Mouse (Mus musculus) midbrain, embryonic 13.5 days (tissue): ENCODE results near the gene Fam186b. TPM values are rescaled to one million over a fixed set of nuclear protein-coding genes. Genes with fewer than 3 reads are reported as not detected.
"Not testable (repeated sequence)": the region's sequence is repeated elsewhere in the genome, so short reads cannot be mapped to it uniquely, and the experiment has no call there.

Source experiments
- ATAC-seq: fragments of 200-750 bp; cut with Nextera tagmentation; 2 replicates; pipeline ENCODE4 v1.8.0; 2017; ENCODE audit warnings: mild to moderate bottlenecking, moderate TSS enrichment, moderate library complexity
- H3K27ac ChIP-seq: fragments of 300-500 bp; sonication (generic); 2 replicates; pipeline ENCODE4 v1.5.1; 2015; ENCODE audit warnings: inconsistent platforms, mild to moderate bottlenecking, moderate library complexity
- H3K27me3 ChIP-seq: fragments of 300-500 bp; sonication (generic); 2 replicates; pipeline ENCODE4 v1.6.1; 2015; ENCODE audit warnings: mild to moderate bottlenecking, inconsistent platforms
- H3K36me3 ChIP-seq: fragments of 300-500 bp; sonication (generic); 2 replicates; pipeline ENCODE4 v1.6.1; 2015; ENCODE audit warnings: mild to moderate bottlenecking, inconsistent platforms
- H3K4me1 ChIP-seq: fragments of 300-500 bp; sonication (generic); replicated peaks from 2 replicates; pipeline ENCODE4 v1.6.1; 2015; ENCODE audit warnings: inconsistent platforms
- H3K4me2 ChIP-seq: fragments of 300-500 bp; sonication (generic); replicated peaks from 2 replicates; pipeline ENCODE4 v1.6.1; 2015; ENCODE audit warnings: moderate library complexity, mild to moderate bottlenecking, inconsistent platforms
- H3K4me3 ChIP-seq: fragments of 300-500 bp; sonication (generic); replicated peaks from 2 replicates; pipeline ENCODE4 v1.5.1; 2015; ENCODE audit warnings: mild to moderate bottlenecking, inconsistent platforms
- H3K9ac ChIP-seq: fragments of 300-500 bp; sonication (generic); replicated peaks from 2 replicates; pipeline ENCODE4 v1.6.1; 2015; ENCODE audit warnings: mild to moderate bottlenecking, inconsistent platforms
- H3K9me3 ChIP-seq: fragments of 300-500 bp; sonication (generic); 2 replicates; pipeline ENCODE4 v1.6.1; 2016; ENCODE audit warnings: mild to moderate bottlenecking, inconsistent platforms
- WGBS: fragments of 180-500 bp; shearing (Covaris S2); methylation state at CpG from one replicate; pipeline ENCODE4 v1.1.7; 2015; 5-methylcytosine and 5-hydroxymethylcytosine counted together
- polyA plus RNA-seq: library from polyadenylated mRNA; unstranded; fragments of >200 nt; fragmentation: Nextera tagmentation; extraction: Ambion mirVana; gene quantifications from 2 replicates; pipeline ENCODE4 v1.2.1, GENCODE M21; 2015

The Fam186b gene
- polyA plus RNA-seq, 1 experiment from 2014 or later, result 0.35 TPM

GRCm38 (mm10) chr15:99253772-99254171 is 41.9 kb downstream of the Fam186b start:
- H3K4me1 ChIP-seq, result peaks cover 26% of the 10 kb centered on the region
- H3K4me3 ChIP-seq, result no peak overlapping the region
- H3K4me2 ChIP-seq, result no peak overlapping the region
- no peak overlapping the region for H3K27ac ChIP-seq
- H3K27me3 ChIP-seq, result no peaks in the 10 kb centered on the region
- peaks cover 11% of the 10 kb centered on the region for H3K36me3 ChIP-seq
- H3K9ac ChIP-seq, result no peak overlapping the region
- H3K9me3 ChIP-seq, result no peaks in the 10 kb centered on the region
- WGBS, result over 99% methylated on average over 6 of the region's 6 CpGs
- no peak for ATAC-seq

- ATAC-seq, H3K9ac ChIP-seq, H3K27me3 ChIP-seq, H3K9me3 ChIP-seq, H3K27ac ChIP-seq: not testable (repeated sequence)
- Histone ChIP-seq H3K4me3 (peak overlapping the region; percentile 50), H3K4me2 (peak overlapping the region; percentile 93), H3K36me3 (peaks cover 18% of the 10 kb centered on the region), H3K4me1 (peaks cover 26% of the 10 kb centered on the region)
- 43% methylated on average over 2 of the region's 2 CpGs for WGBS
These were observed 42.6 kb downstream of the Fam186b start for GRCm38 (mm10) chr15:99253175-99253479.

GRCm38 (mm10) chr15:99252381-99253174 is 43.1 kb downstream of the Fam186b start:
- Histone ChIP-seq H3K27me3 (no peaks in the 10 kb centered on the region), H3K4me1 (peaks cover 26% of the 10 kb centered on the region), H3K27ac (peak overlapping the region; percentile 93), H3K36me3 (peaks cover 23% of the 10 kb centered on the region), H3K4me3 (peak overlapping the region; percentile 50), H3K9ac (peak overlapping the region; percentile 66), H3K9me3 (no peaks in the 10 kb centered on the region), H3K4me2 (peak overlapping the region; percentile 93)
- 5% methylated on average over 22 of the region's 22 CpGs for WGBS
- peak; percentile 45 for ATAC-seq

- H3K4me3 ChIP-seq, result peak within 1 kb of the TSS; percentile 50
- H3K4me2 ChIP-seq, result peak within 1 kb of the TSS; percentile 93
- no peaks in the 10 kb centered on the region for H3K27me3 ChIP-seq
- H3K36me3 ChIP-seq, result peaks cover 31% of the 10 kb centered on the region
- H3K9ac ChIP-seq, result peak within 1 kb of the TSS; percentile 68
- peak; percentile 92 for ATAC-seq
- WGBS, result 0% methylated on average over 52 of the region's 52 CpGs
- H3K9me3 ChIP-seq, result no peaks in the 10 kb centered on the region
- peak within 1 kb of the TSS; percentile 93 for H3K27ac ChIP-seq
- H3K4me1 ChIP-seq, result peaks cover 26% of the 10 kb centered on the region
These were observed 43.9 kb downstream of the Fam186b start, which contains the start of gene Mcrs1 for GRCm38 (mm10) chr15:99251626-99252380. TSS of gene Mcrs1 (minus strand) at chr15:99251961.

GRCm38 (mm10) chr15:99251111-99251510 is 44.6 kb downstream of the Fam186b start:
- WGBS, result under 1% methylated on average over 14 of the region's 15 CpGs
- ATAC-seq, H3K27me3 ChIP-seq, H3K9me3 ChIP-seq, H3K27ac ChIP-seq: not testable (repeated sequence)
- Histone ChIP-seq H3K4me3 (peak overlapping the region; percentile 50), H3K4me2 (peak overlapping the region; percentile 93), H3K9ac (peak overlapping the region; percentile 68), H3K36me3 (peaks cover 38% of the 10 kb centered on the region), H3K4me1 (peaks cover 26% of the 10 kb centered on the region)

- no peak for ATAC-seq
- 92% methylated on average over 11 of the region's 11 CpGs for WGBS
- Histone ChIP-seq H3K27ac (no peak overlapping the region), H3K9ac (0 out of 2 replicates have a peak overlapping the region, but pooled peaks have one; percentile 28), H3K4me2 (0 out of 2 replicates have a peak overlapping the region, but pooled peaks have one; percentile 93), H3K9me3 (no peaks in the 10 kb centered on the region), H3K27me3 (no peaks in the 10 kb centered on the region), H3K4me1 (peaks cover 26% of the 10 kb centered on the region), H3K36me3 (peaks cover 50% of the 10 kb centered on the region), H3K4me3 (no peak overlapping the region)
These were observed 45.8 kb downstream of the Fam186b start for GRCm38 (mm10) chr15:99249938-99250337.

- Histone ChIP-seq H3K4me2 (no peak overlapping the region), H3K4me3 (no peak overlapping the region), H3K27ac (no peak overlapping the region), H3K9ac (no peak overlapping the region), H3K27me3 (no peaks in the 10 kb centered on the region), H3K36me3 (peaks cover 59% of the 10 kb centered on the region), H3K4me1 (peaks cover 26% of the 10 kb centered on the region), H3K9me3 (no peaks in the 10 kb centered on the region)
- 91% methylated on average over 9 of the region's 9 CpGs for WGBS
- ATAC-seq, result no peak
These were observed 46.7 kb downstream of the Fam186b start for GRCm38 (mm10) chr15:99248972-99249371.

- H3K27me3 ChIP-seq, result not testable (repeated sequence)
These were observed 49.0 kb downstream of the Fam186b start for GRCm38 (mm10) chr15:99246736-99247135.

GRCm38 (mm10) chr15:99242045-99242444 is 53.6 kb downstream of the Fam186b start:
- Histone ChIP-seq H3K36me3 (peaks cover 66% of the 10 kb centered on the region), H3K9me3 (no peaks in the 10 kb centered on the region), H3K27ac (no peak overlapping the region), H3K4me3 (no peak overlapping the region), H3K4me1 (no peaks in the 10 kb centered on the region), H3K9ac (no peak overlapping the region), H3K27me3 (no peaks in the 10 kb centered on the region), H3K4me2 (no peak overlapping the region)
- ATAC-seq, result 0 out of 2 replicates have a peak, but pooled peaks have one; percentile 24
- WGBS, result 92% methylated on average over 10 of the region's 10 CpGs

More at GRCm38 (mm10) chr15:99246736-99247135, 49.0 kb downstream of the Fam186b start:
- peaks cover 79% of the 10 kb centered on the region for H3K36me3 ChIP-seq
- not testable (repeated sequence) for H3K4me3 ChIP-seq, H3K9ac ChIP-seq, H3K27ac ChIP-seq, H3K4me2 ChIP-seq, H3K9me3 ChIP-seq, ATAC-seq
- H3K4me1 ChIP-seq, result peaks cover 12% of the 10 kb centered on the region
- WGBS, result 94% methylated on average over 6 of the region's 6 CpGs

GRCm38 (mm10) chr15:99241249-99241648 is 54.4 kb downstream of the Fam186b start:
- no peaks in the 10 kb centered on the region for H3K27me3 ChIP-seq
- H3K27ac ChIP-seq, result no peak overlapping the region
- H3K9ac ChIP-seq, result no peak overlapping the region
- 67% methylated on average over 4 of the region's 4 CpGs for WGBS
- H3K36me3 ChIP-seq, result peaks cover 58% of the 10 kb centered on the region
- no peak for ATAC-seq
- H3K4me1 ChIP-seq, result no peaks in the 10 kb centered on the region
- no peak overlapping the region for H3K4me3 ChIP-seq
- H3K4me2 ChIP-seq, result no peak overlapping the region
- no peaks in the 10 kb centered on the region for H3K9me3 ChIP-seq

GRCm38 (mm10) chr15:99240129-99240528 is 55.6 kb downstream of the Fam186b start:
- no peak for ATAC-seq
- no peak overlapping the region for H3K27ac ChIP-seq
- WGBS, result 76% methylated on average over 4 of the region's 4 CpGs
- no peaks in the 10 kb centered on the region for H3K9me3 ChIP-seq
- no peak overlapping the region for H3K4me2 ChIP-seq
- no peak overlapping the region for H3K9ac ChIP-seq
- H3K4me1 ChIP-seq, result no peaks in the 10 kb centered on the region
- no peaks in the 10 kb centered on the region for H3K27me3 ChIP-seq
- H3K36me3 ChIP-seq, result peaks cover 47% of the 10 kb centered on the region
- no peak overlapping the region for H3K4me3 ChIP-seq

- 63% methylated on average over 11 of the region's 11 CpGs for WGBS
- Histone ChIP-seq H3K4me1 (no peaks in the 10 kb centered on the region), H3K36me3 (peaks cover 26% of the 10 kb centered on the region), H3K4me2 (no peak overlapping the region), H3K9me3 (no peaks in the 10 kb centered on the region), H3K9ac (no peak overlapping the region), H3K27me3 (peaks cover 13% of the 10 kb centered on the region), H3K4me3 (no peak overlapping the region), H3K27ac (no peak overlapping the region)
- no peak for ATAC-seq
These were observed 57.7 kb downstream of the Fam186b start for GRCm38 (mm10) chr15:99238006-99238405.
